Mouse (Mus musculus): ENCODE data around the gene Alg1.
"Not testable (repeated sequence)": the region's sequence is repeated elsewhere in the genome, so short reads cannot be mapped to it uniquely, and the experiment has no call there.

The Alg1 gene

GRCm38 (mm10) chr16:5233418-5234313 is at the start of gene Alg1:
Gene Alg1, plus strand, starts transcription at chr16:5233621.
- DNase-seq (ENCODE audit: low read depth, low spot score) = peak; percentile 91

GRCm38 (mm10) chr16:5184101-5184500 is 49.3 kb upstream of the Alg1 start:
- no peak for DNase-seq (ENCODE audit: low read depth, low spot score)

GRCm38 (mm10) chr16:5184956-5185355 is 48.5 kb upstream of the Alg1 start:
- DNase-seq (ENCODE audit: low read depth, low spot score) = no peak

- no peak for DNase-seq (ENCODE audit: low read depth, low spot score)
Measured at GRCm38 (mm10) chr16:5185691-5186090, 47.7 kb upstream of the Alg1 start.

- peak; percentile 62 for DNase-seq (ENCODE audit: low read depth, low spot score)
Measured at GRCm38 (mm10) chr16:5186234-5186633, 47.2 kb upstream of the Alg1 start.

GRCm38 (mm10) chr16:5195080-5195479 is 38.3 kb upstream of the Alg1 start:
- no peak for DNase-seq (ENCODE audit: low read depth, low spot score)

GRCm38 (mm10) chr16:5202681-5203080 is 30.7 kb upstream of the Alg1 start:
- no peak for DNase-seq (ENCODE audit: low read depth, low spot score)

- no peak for DNase-seq (ENCODE audit: low read depth, low spot score)
Measured at GRCm38 (mm10) chr16:5203200-5203599, 30.2 kb upstream of the Alg1 start.

GRCm38 (mm10) chr16:5203668-5204433 is 29.6 kb upstream of the Alg1 start, which contains the start of gene Nagpa:
Gene Nagpa, minus strand, starts transcription at chr16:5204012.
- DNase-seq (ENCODE audit: low read depth, low spot score) = no peak

- DNase-seq (ENCODE audit: low read depth, low spot score) = no peak
Measured at GRCm38 (mm10) chr16:5205431-5205970, 27.9 kb upstream of the Alg1 start.

GRCm38 (mm10) chr16:5206051-5206450 is 27.4 kb upstream of the Alg1 start:
- no peak for DNase-seq (ENCODE audit: low read depth, low spot score)

GRCm38 (mm10) chr16:5210365-5210764 is 23.1 kb upstream of the Alg1 start:
- no peak for DNase-seq (ENCODE audit: low read depth, low spot score)

- DNase-seq (ENCODE audit: low read depth, low spot score) = peak; percentile 55
Measured at GRCm38 (mm10) chr16:5212150-5212549, 21.3 kb upstream of the Alg1 start.

- DNase-seq (ENCODE audit: low read depth, low spot score) = peak; percentile 74
Measured at GRCm38 (mm10) chr16:5214126-5214525, 19.3 kb upstream of the Alg1 start.

- DNase-seq (ENCODE audit: low read depth, low spot score) = no peak
Measured at GRCm38 (mm10) chr16:5216686-5217085, 16.7 kb upstream of the Alg1 start.

GRCm38 (mm10) chr16:5217341-5218133 is 15.9 kb upstream of the Alg1 start:
- DNase-seq (ENCODE audit: low read depth, low spot score) = no peak

- DNase-seq (ENCODE audit: low read depth, low spot score) = no peak
Measured at GRCm38 (mm10) chr16:5221403-5221802, 12.0 kb upstream of the Alg1 start.

- no peak for DNase-seq (ENCODE audit: low read depth, low spot score)
Measured at GRCm38 (mm10) chr16:5222140-5222539, 11.3 kb upstream of the Alg1 start, which contains the start of gene AU021092. Gene AU021092, minus strand, starts transcription at chr16:5222299.

GRCm38 (mm10) chr16:5226534-5226933 is 6.9 kb upstream of the Alg1 start:
- DNase-seq (ENCODE audit: low read depth, low spot score) = not testable (repeated sequence)

GRCm38 (mm10) chr16:5227501-5227900 is 5.9 kb upstream of the Alg1 start:
- not testable (repeated sequence) for DNase-seq (ENCODE audit: low read depth, low spot score)

GRCm38 (mm10) chr16:5228103-5228502 is 5.3 kb upstream of the Alg1 start:
- not testable (repeated sequence) for DNase-seq (ENCODE audit: low read depth, low spot score)

All from telencephalon, adult 2 months (tissue).